Mouse (Mus musculus): ENCODE measurements around the gene Hist1h2bk. TPM values are rescaled to one million over a fixed set of nuclear protein-coding genes. Genes with fewer than 3 reads are reported as not detected.

Gene Hist1h2bk
- polyA plus RNA-seq, 1 experiment, result 0.36 TPM

Other genes with a start within 250 kb of the Hist1h2bk start
- gene Hist1h2an, start 248.7 kb upstream of the Hist1h2bk start, polyA plus RNA-seq (2012; rRNA removed), result not detected in 2 replicates
- gene Hist1h2bp, start 248.4 kb upstream of the Hist1h2bk start, polyA plus RNA-seq (2012; rRNA removed), result 0.32 and 0.57 TPM in 2 replicates
- gene Hist1h2bq, start 225.7 kb upstream of the Hist1h2bk start, polyA plus RNA-seq (2012; rRNA removed), result 1.5 and 1.9 TPM in 2 replicates
- not detected in 2 replicates for gene Hist1h2ao, start 225.4 kb upstream of the Hist1h2bk start, polyA plus RNA-seq (2012; rRNA removed)
- gene Hist1h4m, start 224.1 kb upstream of the Hist1h2bk start, polyA plus RNA-seq (2012; rRNA removed), result not detected in 2 replicates
- gene Hist1h4n, start 203.7 kb upstream of the Hist1h2bk start, polyA plus RNA-seq (2012; rRNA removed), result 12.0 and 12.7 TPM in 2 replicates
- gene Hist1h2ap, start 202.4 kb upstream of the Hist1h2bk start, polyA plus RNA-seq (2012; rRNA removed), result 3.5 and 3.9 TPM in 2 replicates
- 0.21 and 0.96 TPM in 2 replicates for gene Hist1h2br, start 202.1 kb upstream of the Hist1h2bk start, polyA plus RNA-seq (2012; rRNA removed)
- 2.2 and 2.6 TPM in 2 replicates for gene Zfp184, start 90.8 kb upstream of the Hist1h2bk start, polyA plus RNA-seq (2012; rRNA removed)
- not detected in 2 replicates for gene Pom121l2, start 54.7 kb upstream of the Hist1h2bk start, polyA plus RNA-seq (2012; rRNA removed)
- 0.56 and 1.4 TPM in 2 replicates for gene Prss16, start 26.1 kb upstream of the Hist1h2bk start, polyA plus RNA-seq (2012; rRNA removed)
- 0.80 TPM in 1 of 2 replicates, not detected in the other for gene Hist1h2ah, start 302 bp upstream of the Hist1h2bk start, polyA plus RNA-seq (2012; rRNA removed)
- gene Hist1h4i, start 5.5 kb downstream of the Hist1h2bk start, polyA plus RNA-seq (2012; rRNA removed), result 12.2 and 13.3 TPM in 2 replicates
- gene Hist1h2ag, start 7.1 kb downstream of the Hist1h2bk start, polyA plus RNA-seq (2012; rRNA removed), result 0.36 and 0.38 TPM in 2 replicates
- 0.78 and 1.6 TPM in 2 replicates for gene Hist1h2bj, start 7.3 kb downstream of the Hist1h2bk start, polyA plus RNA-seq (2012; rRNA removed)
- not detected in 2 replicates for gene Vmn1r188, start 48.6 kb downstream of the Hist1h2bk start, polyA plus RNA-seq (2012; rRNA removed)
- not detected in 2 replicates for gene Vmn1r189, start 70.0 kb downstream of the Hist1h2bk start, polyA plus RNA-seq (2012; rRNA removed)
- gene Vmn1r191, start 148.1 kb downstream of the Hist1h2bk start, polyA plus RNA-seq (2012; rRNA removed), result not detected in 2 replicates
- not detected in 2 replicates for gene Vmn1r192, start 155.3 kb downstream of the Hist1h2bk start, polyA plus RNA-seq (2012; rRNA removed)
- gene Vmn1r193, start 187.3 kb downstream of the Hist1h2bk start, polyA plus RNA-seq (2012; rRNA removed), result not detected in 2 replicates
- not detected in 2 replicates for gene Vmn1r194, start 208.3 kb downstream of the Hist1h2bk start, polyA plus RNA-seq (2012; rRNA removed)
- not detected in 2 replicates for gene Vmn1r195, start 234.7 kb downstream of the Hist1h2bk start, polyA plus RNA-seq (2012; rRNA removed)

All from frontal cortex, adult 2 months (tissue).